Mouse (Mus musculus) embryonic fibroblast, embryonic 13.5 days (primary cell): ENCODE measurements around the gene Clcn6.

Source experiments
- CTCF ChIP-seq: IDR thresholded peaks from 2 replicates; pipeline ENCODE4 v1.5.1; 2011; ENCODE audit warnings: mild to moderate bottlenecking, control low read depth, low read length, moderate library complexity, borderline replicate concordance; ENCODE audit not compliant: insufficient read depth
- POLR2A ChIP-seq: IDR thresholded peaks from 2 replicates; pipeline ENCODE4 v1.6.1; 2011; ENCODE audit warnings: low read depth, mild to moderate bottlenecking, control low read depth, low read length, moderate library complexity

- TF ChIP-seq CTCF (no peak), POLR2A (no peak)
These were observed 3.2 kb downstream of the Clcn6 start for GRCm38 (mm10) chr4:148035440-148035839.
